22 mouse cellular contexts compared by ENCODE assay signal in genomic region chr3:59129547-59129946, GRCm38 (mm10). TPM values are rescaled to one million over a fixed set of nuclear protein-coding genes. Genes with fewer than 3 reads are reported as not detected.
A peak's percentile ranks its signal among the peaks of the same experiment; 100 is the strongest.
DNase-seq lines count a peak whose midpoint lies in the region; ATAC-seq and TF ChIP-seq lines count a peak whose summit lies in the region.
"Had no signal": no experiment of that assay in that cellular context is flagged by ENCODE, and none has a peak within 500 bp of the region (broad histone marks: within the 10 kb centered on the region; RNA-seq: fewer than 3 reads in every experiment).

No protein-coding gene starts in this region.

- H3K9me3 ChIP-seq in lung, embryonic 14.5 days (ENCODE audit: low read depth, low read length), result no peaks in the 10 kb centered on the region
- H3K9me3 ChIP-seq in CH12.LX (replicated peaks; ENCODE audit: low read length), result no peaks in the 10 kb centered on the region
- no peaks in the 10 kb centered on the region for H3K9me3 ChIP-seq in intestine, postnatal 0 days (ENCODE audit: control insufficient read depth)
- H3K9me3 ChIP-seq: embryonic facial prominence, embryonic 10.5 days; hindbrain, embryonic 13.5 days; limb, embryonic 12.5 days had no signal

- H3K79me2 ChIP-seq in CH12.LX (replicated peaks; ENCODE audit: control insufficient read depth, extremely low read depth, insufficient read depth, poor library complexity, severe bottlenecking), result no peaks in the 10 kb centered on the region

- no peak for TF ChIP-seq POLR2A in CH12.LX (IDR thresholded peaks at IDR 0.05; ENCODE audit: low read depth, low read length)
- no peak for TF ChIP-seq POLR2A in small intestine, adult 2 months (IDR thresholded peaks at IDR 0.05; ENCODE audit: low read depth, low read length)

- H3K27ac ChIP-seq in lung, embryonic 14.5 days (ENCODE audit: low read depth), result no peak overlapping the region
- H3K27ac ChIP-seq in CH12.LX (ENCODE audit: insufficient read depth, low read depth), result no peak overlapping the region
- no peak overlapping the region for H3K27ac ChIP-seq in intestine, postnatal 0 days (ENCODE audit: low read depth, low read length)
- H3K27ac ChIP-seq in small intestine, adult 2 months (ENCODE audit: insufficient read depth, low read depth, low read length), result 0 out of 2 replicates have a peak overlapping the region, but pooled peaks have one; percentile 3
- H3K27ac ChIP-seq: embryonic facial prominence, embryonic 10.5 days; hindbrain, embryonic 13.5 days; limb, embryonic 12.5 days had no signal

- peak; percentile 17; the same call in 1 of the 2 replicates for TF ChIP-seq EP300 in CH12.LX (IDR thresholded peaks at IDR 0.05; ENCODE audit: low read length)

- no peak for TF ChIP-seq CTCF in lung, embryonic 14.5 days (IDR thresholded peaks at IDR 0.05; ENCODE audit: low read depth)
- no peak for TF ChIP-seq CTCF in CH12.LX (conservative IDR thresholded peaks at IDR 0.05 in 1 of 2, IDR thresholded peaks at IDR 0.05 in 1 of 2; ENCODE audit: low read depth in 2 of 2, low read length in 2 of 2)
- TF ChIP-seq CTCF in intestine, postnatal 0 days (IDR thresholded peaks at IDR 0.05; ENCODE audit: low read depth), result no peak
- TF ChIP-seq CTCF in small intestine, adult 2 months (IDR thresholded peaks at IDR 0.05; ENCODE audit: extremely low read depth, insufficient read length, insufficient replicate concordance, low read depth, low read length), result no peak

- no peak for ATAC-seq in lung, embryonic 14.5 days (ENCODE audit: insufficient read depth)
- no peak for ATAC-seq in intestine, postnatal 0 days
- ATAC-seq: forebrain, postnatal 0 days had no signal

- H3K4me3 ChIP-seq in lung, embryonic 14.5 days (ENCODE audit: low read depth, low read length), result no peak overlapping the region
- no peak overlapping the region for H3K4me3 ChIP-seq in CH12.LX (replicated peaks in 1 of 3; ENCODE audit: low read depth in 2 of 3, low read length in 2 of 3, poor library complexity in 1 of 3)
- no peak overlapping the region for H3K4me3 ChIP-seq in intestine, postnatal 0 days (ENCODE audit: low read depth, low read length)
- no peak overlapping the region for H3K4me3 ChIP-seq in small intestine, adult 2 months (ENCODE audit: low read depth, low read length)
- H3K4me3 ChIP-seq: embryonic facial prominence, embryonic 10.5 days; hindbrain, embryonic 13.5 days; limb, embryonic 12.5 days had no signal

- H3K27me3 ChIP-seq in lung, embryonic 14.5 days (ENCODE audit: insufficient read depth, low read length), result no peaks in the 10 kb centered on the region
- no peaks in the 10 kb centered on the region for H3K27me3 ChIP-seq in CH12.LX (replicated peaks)
- H3K27me3 ChIP-seq in intestine, postnatal 0 days (replicated peaks; ENCODE audit: control insufficient read depth, insufficient read depth, low read length), result no peaks in the 10 kb centered on the region
- H3K27me3 ChIP-seq in small intestine, adult 2 months (ENCODE audit: control insufficient read depth, insufficient read depth, low read length), result no peaks in the 10 kb centered on the region
- H3K27me3 ChIP-seq: hindbrain, embryonic 13.5 days; limb, embryonic 12.5 days had no signal

- no peak for TF ChIP-seq RAD21 in CH12.LX (IDR thresholded peaks at IDR 0.05; ENCODE audit: low read depth, low read length)

- peaks cover 8% of the 10 kb centered on the region for H3K4me1 ChIP-seq in lung, embryonic 14.5 days (ENCODE audit: insufficient read depth)
- peaks cover 8 to 39% of the 10 kb centered on the region in 2 experiments for H3K4me1 ChIP-seq in CH12.LX (ENCODE audit: control insufficient read depth in 1 of 2, insufficient read depth in 2 of 2)
- no peaks in the 10 kb centered on the region for H3K4me1 ChIP-seq in intestine, postnatal 0 days (replicated peaks; ENCODE audit: control insufficient read depth, insufficient read depth, low read length)
- peaks cover 3% of the 10 kb centered on the region; the same call in 1 of the 2 replicates for H3K4me1 ChIP-seq in small intestine, adult 2 months (ENCODE audit: control insufficient read depth, insufficient read depth, insufficient read length, low read length)
- H3K4me1 ChIP-seq: hindbrain, embryonic 13.5 days; limb, embryonic 12.5 days had no signal

- DNase-seq in lung, embryonic 14.5 days, result no peak
- no peak for DNase-seq in lung, postnatal 25 days (ENCODE audit: low spot score)
- DNase-seq in CH12.LX (ENCODE audit: extremely low read depth), result no peak
- DNase-seq in spleen, adult 12 weeks (ENCODE audit: low spot score), result no peak
- no peak for DNase-seq in urinary bladder, postnatal 25 days (ENCODE audit: low spot score)
- DNase-seq: adrenal gland, postnatal 14 days; cerebellum, postnatal 10 days; forebrain, postnatal 0 days; gastrocnemius, postnatal 36 days; kidney, postnatal 25 days; layer of hippocampus, postnatal 36 days; lung, adult 2 months; midbrain, embryonic 14.5 days; spleen, adult 18-20 months had no signal

- H3K9ac ChIP-seq in lung, embryonic 14.5 days, result no peak overlapping the region
- H3K9ac ChIP-seq in CH12.LX (ENCODE audit: insufficient read depth, low read depth), result no peak overlapping the region
- H3K9ac ChIP-seq in intestine, postnatal 0 days (ENCODE audit: low read depth, low read length), result no peak overlapping the region; the same call in 1 of the 2 replicates
- H3K9ac ChIP-seq: forebrain, postnatal 0 days; hindbrain, embryonic 13.5 days; limb, embryonic 12.5 days had no signal

- dilution Hi-C loops in CH12.LX (cut with MboI; ENCODE audit: extremely low pct_ligation_motif_present, extremely low pct_unique_long_range_greater_than_20kb, low sequenced_read_pairs), result no loop called here

- in situ Hi-C loops in CH12.LX (cut with MboI; ENCODE audit: low pct_ligation_motif_present, low pct_unique_long_range_greater_than_20kb, low sequenced_read_pairs), result no loop called here

- H3K36me3 ChIP-seq in lung, embryonic 14.5 days (ENCODE audit: insufficient read depth), result no peaks in the 10 kb centered on the region
- peaks cover 0 to 7% of the 10 kb centered on the region in 2 experiments for H3K36me3 ChIP-seq in CH12.LX (replicated peaks in 1 of 2; ENCODE audit: control insufficient read depth in 1 of 2, insufficient read depth in 1 of 2, low read length in 1 of 2)
- no peaks in the 10 kb centered on the region for H3K36me3 ChIP-seq in intestine, postnatal 0 days (ENCODE audit: control insufficient read depth, insufficient read depth)
- no peaks in the 10 kb centered on the region for H3K36me3 ChIP-seq in small intestine, adult 2 months (ENCODE audit: control insufficient read depth, insufficient read depth, low read length)
- H3K36me3 ChIP-seq: embryonic facial prominence, embryonic 10.5 days; hindbrain, embryonic 13.5 days; limb, embryonic 12.5 days had no signal

- WGBS in lung, embryonic 14.5 days, result 65% methylated on average over 3 of the region's 3 CpGs
- WGBS in intestine, postnatal 0 days, result 64% methylated on average over 3 of the region's 3 CpGs
- WGBS in small intestine, adult 2 months, result 64% methylated on average over 3 of the region's 3 CpGs

- peak overlapping the region; percentile 32 for H3K4me2 ChIP-seq in lung, embryonic 14.5 days
- peak overlapping the region; percentile 69; the same call in 1 of the 2 replicates for H3K4me2 ChIP-seq in CH12.LX (ENCODE audit: insufficient read depth, low read depth, poor library complexity, severe bottlenecking)
- peak overlapping the region; percentile 24; the same call in 1 of the 2 replicates for H3K4me2 ChIP-seq in intestine, postnatal 0 days (replicated peaks; ENCODE audit: low read depth)
- H3K4me2 ChIP-seq: hindbrain, embryonic 13.5 days; limb, embryonic 12.5 days had no signal

TF ChIP-seq in CH12.LX, 34 proteins besides CTCF, POLR2A, EP300 and RAD21:
- TF ChIP-seq MEF2A (IDR thresholded peaks at IDR 0.05; ENCODE audit: borderline replicate concordance, low read depth, low read length) (no peak), ZNF384 (IDR thresholded peaks at IDR 0.05; ENCODE audit: low read depth, low read length) (peak; percentile 59), RCOR1 (conservative IDR thresholded peaks at IDR 0.05; ENCODE audit: low read depth, low read length) (0 out of 2 replicates have a peak, but pooled peaks have one; percentile 27), MAFK (IDR thresholded peaks at IDR 0.05; ENCODE audit: insufficient replicate concordance, low read length) (no peak), IRF4 (IDR thresholded peaks at IDR 0.05; ENCODE audit: low read depth, low read length) (peak; percentile 39; the same call in 1 of the 2 replicates)

RNA-seq across cellular contexts. Expression of gene P2ry14, which starts 23.9 kb away (rescaled TPM):
- polyA plus RNA-seq in lung, embryonic 14.5 days (2014; fragmentation: Nextera tagmentation; extraction: Ambion mirVana), result 11.7 and 14.7 TPM in 2 replicates
- total RNA-seq in CH12.LX (2012; rRNA removed), result 0.25 and 0.34 TPM in 2 replicates
- total RNA-seq in CH12.LX (2014; rRNA removed), result 0.24 and 0.32 TPM in 2 replicates
- polyA plus RNA-seq in CH12.LX (2012; ENCODE audit: insufficient read length, low read depth), result 0.20 and 0.46 TPM in 2 replicates
- 20.3 and 21.5 TPM in 2 replicates for polyA plus RNA-seq in intestine, postnatal 0 days (2015; fragmentation: Nextera tagmentation; extraction: Ambion mirVana)
- 3.4 TPM in 2 replicates for polyA plus RNA-seq in small intestine, adult 2 months (2012; rRNA removed)

RNA-seq across cellular contexts. Expression of gene Gpr171, which starts 27.9 kb away (rescaled TPM):
- 0.80 and 0.84 TPM in 2 replicates for polyA plus RNA-seq in lung, embryonic 14.5 days (2014; fragmentation: Nextera tagmentation; extraction: Ambion mirVana)
- total RNA-seq in CH12.LX (2012; rRNA removed) (12.6 and 15.4 TPM in 2 replicates), CH12.LX (2014; rRNA removed) (59.4 and 65.8 TPM in 2 replicates)
- 18.4 and 20.9 TPM in 2 replicates for polyA plus RNA-seq in CH12.LX (2012; ENCODE audit: insufficient read length, low read depth)
- polyA plus RNA-seq in intestine, postnatal 0 days (2015; fragmentation: Nextera tagmentation; extraction: Ambion mirVana), result 0.51 and 0.57 TPM in 2 replicates
- 0.32 and 0.49 TPM in 2 replicates for polyA plus RNA-seq in small intestine, adult 2 months (2012; rRNA removed)
- total RNA-seq: forebrain, postnatal 0 days; gastrocnemius, postnatal 36 days; layer of hippocampus, adult 8-10 months; layer of hippocampus, postnatal 36 days; left cerebral cortex, postnatal 10 days had no signal
- polyA plus RNA-seq: cortical plate, adult 2 months had no signal

Comparison
In these comparisons a context has a peak if more than half of its experiments do, and no peak if none do; other contexts are left out.
1. RNA of gene Gpr171, which starts 27.9 kb away (polyA plus RNA-seq): 18.4 to 20.9 TPM in CH12.LX; 0.80 to 0.84 TPM in lung, embryonic 14.5 days, 0.51 to 0.57 TPM in intestine, postnatal 0 days and 0.32 to 0.49 TPM in small intestine, adult 2 months; every median in the first group is over 10 times any median in the second.
2. Peak in every context shown above with its lines, with median percentiles within 50 percentile points of each other: H3K4me2 ChIP-seq.